Mouse (Mus musculus) lung, postnatal 0 days (tissue): ENCODE measurements at regions not wholly inside any gene's neighbourhood (a gene's known extent, or its start where the extent isn't known, plus 50 kb on each side); places are given as distances from the start of the nearest gene placed in this dataset.

ENCODE experiments used
- CTCF ChIP-seq: IDR thresholded peaks from 2 replicates; pipeline ENCODE4 v1.5.1; 2016; ENCODE audit warnings: antibody characterized with exemption, mild to moderate bottlenecking
- EP300 ChIP-seq: IDR thresholded peaks from 2 replicates; pipeline ENCODE4 v1.6.1; 2016; ENCODE audit warnings: antibody characterized with exemption, mild to moderate bottlenecking, control low read depth

GRCm38 (mm10) chr2:118053512-118053911, 58.2 kb upstream of the Thbs1 start:
- TF ChIP-seq CTCF = no peak
- no peak for TF ChIP-seq EP300
